Mouse (Mus musculus) left cerebral cortex, adult 2 months (tissue): ENCODE measurements around the gene Cfap300. TPM values are rescaled to one million over a fixed set of nuclear protein-coding genes. Genes with fewer than 3 reads are reported as not detected.

Source experiments
- DNase-seq, 2 experiments: peaks; one replicate each; pipeline ENCODE4 v3.0.0; 2021 to 2022; ENCODE audit warnings: low spot score in 2 of 2, mixed read lengths in 1 of 2; ENCODE audit errors: extremely low spot score in 1 of 2
- H3K27ac ChIP-seq: fragments of 200-600 bp; 2 replicates; pipeline ENCODE4 v1.8.1; 2022
- H3K4me3 ChIP-seq: fragments of 200-600 bp; 2 replicates; pipeline ENCODE4 v1.8.1; 2022
- CTCF ChIP-seq: fragments of 200-600 bp; IDR thresholded peaks from 2 replicates; pipeline ENCODE4 v1.8.1; 2022; ENCODE audit warnings: antibody characterized with exemption, mild to moderate bottlenecking, moderate library complexity
- intact Hi-C: fragments of 180-260 bp; cut with DNase I; formaldehyde crosslinking; loops from one replicate; pipeline ENCODE4 v1.15.1; 2025
- total RNA-seq, 2 experiments: library from RNA; stranded (reverse); gene quantifications; 2 replicates each; pipeline ENCODE4 v1.2.3; 2021

The Cfap300 gene
- total RNA-seq, 2 experiments from 2014 or later = 8.8 to 9.3 TPM

- DNase-seq = peak; percentile 21 to 25
- no peak for TF ChIP-seq CTCF
Measured at GRCm38 (mm10) chr9:8017253-8017913, 25.2 kb downstream of the Cfap300 start.

GRCm38 (mm10) chr9:8004370-8004991, 38.1 kb downstream of the Cfap300 start, which contains the start of gene Yap1:
TSS of gene Yap1 (minus strand) at chr9:8004596.
- no peak for TF ChIP-seq CTCF
- intact Hi-C loops = no loop called here
- Histone ChIP-seq H3K27ac (peak within 1 kb of the TSS; percentile 64), H3K4me3 (peak within 1 kb of the TSS; percentile 70)
- peak; percentile 79 to 82 for DNase-seq

More at GRCm38 (mm10) chr9:8017253-8017913, 25.2 kb downstream of the Cfap300 start:
- H3K4me3 ChIP-seq = no peak overlapping the region
- no peak overlapping the region for H3K27ac ChIP-seq
- intact Hi-C loops = no loop called here

DNA sequence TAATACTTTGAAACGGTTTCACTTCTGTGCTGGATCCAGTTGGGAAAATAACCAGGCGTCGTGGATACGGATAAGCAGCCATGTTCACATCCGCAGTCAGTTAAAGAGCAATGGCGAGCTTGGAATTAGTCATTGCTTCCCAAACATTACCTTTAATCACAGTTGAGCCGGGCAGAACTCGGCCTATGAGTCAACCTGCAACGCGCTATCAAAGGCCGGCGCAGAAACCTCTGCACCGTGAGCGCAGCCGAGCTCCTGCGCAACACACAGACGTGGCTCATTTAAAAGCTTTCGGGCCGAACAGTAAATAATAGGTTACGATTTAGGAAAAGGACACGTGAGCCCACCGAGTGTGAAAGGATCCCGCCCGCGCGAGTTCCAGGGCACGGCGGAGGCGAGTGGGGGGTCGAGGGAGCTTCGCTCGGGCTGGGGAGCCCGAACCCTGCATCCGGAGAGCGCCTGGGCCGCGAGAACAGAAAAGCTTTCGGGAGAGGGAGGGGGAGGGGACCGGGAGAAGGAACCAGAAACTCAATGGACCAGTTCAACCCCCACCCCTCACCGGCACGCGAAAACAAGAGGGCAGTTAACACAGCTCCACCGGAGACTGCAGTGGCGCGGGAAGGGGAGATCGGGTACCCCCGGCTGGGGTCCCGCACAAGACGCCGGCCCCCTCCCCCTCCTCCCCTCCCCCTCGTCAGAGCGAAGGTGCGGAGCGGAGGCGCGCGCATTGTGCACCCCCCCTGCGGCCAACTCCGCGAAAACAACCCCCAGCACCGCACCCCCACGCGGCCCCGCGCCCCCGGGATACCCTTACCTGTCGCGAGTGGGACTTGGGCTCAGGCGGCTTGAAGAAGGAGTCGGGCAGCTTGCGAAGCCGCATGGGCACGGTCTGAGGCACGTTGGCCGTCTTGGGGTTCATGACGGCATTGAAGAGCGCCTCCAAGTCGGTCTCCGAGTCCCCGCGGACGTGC, 39.0 kb downstream of the Cfap300 start:
- H3K27ac ChIP-seq = peak overlapping the region; percentile 60

DNA sequence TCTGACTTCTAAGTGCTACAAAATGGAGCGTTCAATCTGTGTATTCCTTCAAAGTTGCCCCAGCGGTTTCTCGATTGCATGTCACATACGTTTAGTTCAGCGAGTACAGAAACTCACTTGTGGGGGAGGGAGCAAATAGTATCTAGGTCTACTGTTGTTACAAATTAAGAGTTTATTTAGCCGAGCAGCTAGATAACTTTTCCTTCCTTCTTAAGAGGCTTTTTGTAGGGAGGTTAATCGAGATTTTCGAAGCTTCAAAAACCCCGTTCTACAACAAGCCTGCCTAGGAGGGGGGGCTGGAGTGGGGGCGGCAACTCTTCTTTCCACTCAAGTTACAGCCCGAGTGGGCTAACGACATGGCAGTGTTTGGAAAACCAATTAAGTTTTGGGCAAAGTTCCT, 39.8 kb downstream of the Cfap300 start:
- Histone ChIP-seq H3K27ac (no peak overlapping the region), H3K4me3 (peak overlapping the region; percentile 70)
- peak in 1 of 2 experiments; percentile 12 for DNase-seq
- intact Hi-C loops = no loop called here
- TF ChIP-seq CTCF = no peak

More for the DNA sequence above, 39.0 kb downstream of the Cfap300 start:
- peak; percentile 31 to 45 for DNase-seq
- H3K4me3 ChIP-seq = peak overlapping the region; percentile 70
- no peak for TF ChIP-seq CTCF
- intact Hi-C loops = no loop called here

DNA sequence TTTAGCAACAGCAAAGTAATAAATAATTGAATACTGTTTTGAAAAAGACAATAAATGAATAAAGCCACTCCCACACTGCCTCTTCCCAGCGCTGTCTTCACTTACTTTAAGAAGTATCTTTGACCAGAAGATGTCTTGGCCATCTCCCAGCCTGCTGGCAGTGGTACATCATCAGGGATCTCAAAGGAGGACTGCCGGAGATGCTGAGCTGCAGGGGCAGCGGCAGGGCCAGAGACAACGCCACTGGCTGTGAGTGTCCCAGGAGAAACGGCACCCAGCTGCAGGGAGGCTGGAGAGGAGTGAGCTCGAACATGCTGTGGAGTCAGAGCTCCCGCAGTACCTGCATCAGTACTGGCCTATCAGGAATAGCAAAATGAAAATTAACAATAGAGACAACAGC, 41.3 kb downstream of the Cfap300 start:
- H3K4me3 ChIP-seq = no peak overlapping the region
- TF ChIP-seq CTCF = no peak
- intact Hi-C loops = no loop called here
- H3K27ac ChIP-seq = no peak overlapping the region
- peak in 1 of 2 experiments; percentile 13 for DNase-seq

- intact Hi-C loops = no loop called here
- DNase-seq = no peak
- H3K27ac ChIP-seq = no peak overlapping the region
- no peak overlapping the region for H3K4me3 ChIP-seq
- no peak for TF ChIP-seq CTCF
Measured at GRCm38 (mm10) chr9:7994275-7994674, 48.3 kb downstream of the Cfap300 start.

DNA sequence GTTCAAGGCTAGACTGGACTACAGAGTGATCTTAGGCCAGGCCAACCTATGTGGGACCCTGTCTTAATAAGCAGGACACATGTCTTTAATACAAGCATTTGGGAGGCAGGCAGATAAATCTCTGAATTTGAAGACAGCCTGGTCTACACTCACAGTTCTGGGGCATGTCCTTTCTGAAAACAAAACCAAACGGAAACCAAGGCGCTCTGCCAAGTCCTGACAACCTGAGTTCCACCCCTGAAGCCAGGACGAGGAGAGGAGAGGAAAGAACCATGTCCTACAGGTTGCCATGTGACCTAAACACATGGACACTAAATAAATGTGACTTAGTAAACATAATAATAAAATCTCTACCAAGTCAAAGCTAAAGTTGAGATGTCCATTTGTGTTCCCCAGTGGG, 50.0 kb downstream of the Cfap300 start:
- no peak for TF ChIP-seq CTCF
- no peak overlapping the region for H3K4me3 ChIP-seq
- no peak for DNase-seq
- intact Hi-C loops = no loop called here
- H3K27ac ChIP-seq = no peak overlapping the region

- Histone ChIP-seq H3K4me3 (no peak overlapping the region), H3K27ac (no peak overlapping the region)
- intact Hi-C loops = no loop called here
- DNase-seq = no peak
- no peak for TF ChIP-seq CTCF
Measured at GRCm38 (mm10) chr9:7990897-7991296, 51.7 kb downstream of the Cfap300 start.

DNA sequence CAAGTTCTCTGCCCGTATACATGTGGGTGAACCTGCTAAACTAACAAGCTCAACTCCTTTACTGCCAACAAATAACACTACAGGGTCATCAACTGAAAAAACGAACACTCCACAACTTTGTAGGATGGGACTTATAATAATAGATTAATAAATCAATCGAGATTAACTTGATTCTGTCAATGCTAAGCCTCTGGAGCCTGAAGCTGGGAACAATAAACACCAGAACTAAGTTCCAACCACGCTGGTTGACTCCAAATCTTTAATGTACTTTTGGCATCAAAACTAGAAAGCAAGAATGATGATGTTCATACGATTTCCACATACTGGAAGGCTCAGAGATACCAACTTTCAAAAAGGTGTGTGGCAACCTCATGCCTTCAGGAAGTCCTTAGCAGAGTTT, 55.5 kb downstream of the Cfap300 start:
- no peak for DNase-seq
- intact Hi-C loops = no loop called here
- Histone ChIP-seq H3K27ac (no peak overlapping the region), H3K4me3 (no peak overlapping the region)
- no peak for TF ChIP-seq CTCF

GRCm38 (mm10) chr9:7984287-7984686, 58.3 kb downstream of the Cfap300 start:
- DNase-seq = no peak
- H3K4me3 ChIP-seq = no peak overlapping the region
- intact Hi-C loops = no loop called here
- H3K27ac ChIP-seq = no peak overlapping the region
- no peak for TF ChIP-seq CTCF

GRCm38 (mm10) chr9:7983665-7984064, 59.0 kb downstream of the Cfap300 start:
- Histone ChIP-seq H3K4me3 (no peak overlapping the region), H3K27ac (no peak overlapping the region)
- DNase-seq = no peak
- no peak for TF ChIP-seq CTCF
- intact Hi-C loops = no loop called here

- intact Hi-C loops = no loop called here
- TF ChIP-seq CTCF = no peak
- H3K27ac ChIP-seq = no peak overlapping the region
- no peak for DNase-seq
- H3K4me3 ChIP-seq = no peak overlapping the region
Measured at GRCm38 (mm10) chr9:7980162-7980561, 62.5 kb downstream of the Cfap300 start.
